Comparison of ENCODE assay signal across 8 mouse cellular contexts in the genomic region with DNA sequence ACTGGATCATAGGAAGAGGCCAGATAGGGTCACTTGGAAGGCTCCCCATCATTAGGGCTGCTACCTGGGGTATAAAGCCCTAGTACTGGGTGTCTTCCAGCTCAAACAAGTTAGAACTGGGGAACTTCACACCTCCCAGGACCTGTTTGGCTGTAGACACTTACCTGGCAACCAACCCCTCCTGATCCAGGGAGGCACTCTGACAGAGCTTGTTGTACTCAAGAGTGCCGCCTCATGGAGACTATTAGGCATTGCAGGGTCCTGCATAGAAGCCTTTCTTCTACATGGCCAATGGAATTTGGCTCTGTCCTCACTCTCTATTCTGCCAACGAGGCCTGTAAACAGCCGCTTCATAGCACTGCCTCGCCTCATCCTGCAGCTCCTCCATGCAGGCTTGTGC. TPM values are rescaled to one million over a fixed set of nuclear protein-coding genes. Genes with fewer than 3 reads are reported as not detected.
A peak's percentile ranks its signal among the peaks of the same experiment; 100 is the strongest.
DNase-seq lines count a peak whose midpoint lies in the region; ATAC-seq and TF ChIP-seq lines count a peak whose summit lies in the region.

No protein-coding gene starts in this region.

- 40% methylated on average over 4 of the region's 4 CpGs for WGBS in kidney, embryonic 15.5 days
- 21% methylated on average over 4 of the region's 4 CpGs for WGBS in intestine, embryonic 16.5 days

- peak; percentile 87 for TF ChIP-seq CTCF in layer of hippocampus, adult 2 months (conservative IDR thresholded peaks at IDR 0.05)

- H3K4me1 ChIP-seq in kidney, embryonic 15.5 days: peaks cover 17% of the 10 kb centered on the region
- H3K4me1 ChIP-seq in intestine, embryonic 16.5 days (ENCODE audit: control insufficient read depth, insufficient read depth, low read length): peaks cover 11% of the 10 kb centered on the region; the same call in 1 of the 2 replicates

- ATAC-seq in kidney, embryonic 15.5 days (replicated peaks; ENCODE audit: low FRiP score): no peak
- ATAC-seq in intestine, embryonic 16.5 days: no peak

- H3K9ac ChIP-seq in kidney, embryonic 15.5 days: no peak overlapping the region
- no peak overlapping the region; the same call in 1 of the 2 replicates for H3K9ac ChIP-seq in intestine, embryonic 16.5 days (ENCODE audit: low read depth, low read length)

- H3K4me3 ChIP-seq in kidney, embryonic 15.5 days (replicated peaks): no peak overlapping the region
- no peak overlapping the region for H3K4me3 ChIP-seq in layer of hippocampus, adult 2 months
- no peak overlapping the region for H3K4me3 ChIP-seq in intestine, embryonic 16.5 days (ENCODE audit: low read length)

- peak; percentile 57 for DNase-seq in kidney, adult 11 months
- DNase-seq in 416B (ENCODE audit: low read depth) (peak; percentile 45), ES-CJ7 (ENCODE audit: low read depth, low spot score) (peak; percentile 71)
- peak; percentile 61 for DNase-seq in gastrocnemius, postnatal 14 days
- DNase-seq in layer of hippocampus, adult 2 months (ENCODE audit: low spot score in 2 of 2): peak; percentile 52
- DNase-seq in skeletal muscle tissue, adult 2 months (ENCODE audit: low read depth, low spot score): peak; percentile 59

- no peaks in the 10 kb centered on the region for H3K9me3 ChIP-seq in kidney, embryonic 15.5 days (replicated peaks)
- H3K9me3 ChIP-seq in intestine, embryonic 16.5 days (ENCODE audit: control insufficient read depth, low read length): no peaks in the 10 kb centered on the region

- H3K27ac ChIP-seq in kidney, embryonic 15.5 days: no peak overlapping the region
- H3K27ac ChIP-seq in layer of hippocampus, adult 2 months: 0 out of 2 replicates have a peak overlapping the region, but pooled peaks have one; percentile 20
- no peak overlapping the region for H3K27ac ChIP-seq in intestine, embryonic 16.5 days (ENCODE audit: low read length)

- no peaks in the 10 kb centered on the region for H3K27me3 ChIP-seq in kidney, embryonic 15.5 days
- H3K27me3 ChIP-seq in intestine, embryonic 16.5 days (replicated peaks; ENCODE audit: control insufficient read depth, insufficient read depth, low read length): no peaks in the 10 kb centered on the region

- intact Hi-C loops in gastrocnemius, postnatal 14 days (cut with DNase I; ENCODE audit: low total_unique reads): loop anchor here (5.0 kb wide), 1 partner anchor 35 kb away; the partner anchor contains the start of gene Prr5

- H3K36me3 ChIP-seq in kidney, embryonic 15.5 days: peaks cover 56% of the 10 kb centered on the region
- H3K36me3 ChIP-seq in intestine, embryonic 16.5 days (ENCODE audit: control insufficient read depth, insufficient read depth, low read length): peaks cover 15% of the 10 kb centered on the region

- H3K4me2 ChIP-seq in kidney, embryonic 15.5 days: no peak overlapping the region
- no peak overlapping the region for H3K4me2 ChIP-seq in intestine, embryonic 16.5 days (ENCODE audit: low read depth, low read length)

RNA-seq across cellular contexts. Expression of gene Arhgap8, which starts 17.9 kb away (rescaled TPM):
- polyA plus RNA-seq in kidney, embryonic 15.5 days (2015; fragmentation: Nextera tagmentation; extraction: Ambion mirVana): 7.9 and 10.3 TPM in 2 replicates
- total RNA-seq in gastrocnemius, postnatal 14 days (2021): under 1 TPM in 1 of 2 experiments, not detected in 1; 0.29 TPM
- under 1 TPM in 1 of 2 experiments, not detected in 1; 0.64 TPM for total RNA-seq in layer of hippocampus, adult 2 months (2021)
- 14.3 and 16.3 TPM in 2 replicates for polyA plus RNA-seq in intestine, embryonic 16.5 days (2015; fragmentation: Nextera tagmentation; extraction: Ambion mirVana)

RNA-seq across cellular contexts. Expression of gene Prr5, which starts 32.5 kb away (rescaled TPM):
- polyA plus RNA-seq in kidney, embryonic 15.5 days (2015; fragmentation: Nextera tagmentation; extraction: Ambion mirVana): 40.3 and 46.8 TPM in 2 replicates
- 1 to 10 TPM; 7.3 to 8.5 TPM for total RNA-seq in gastrocnemius, postnatal 14 days (2021)
- total RNA-seq in layer of hippocampus, adult 2 months (2021): 10 to 100 TPM; 15.5 to 16.9 TPM
- polyA plus RNA-seq in intestine, embryonic 16.5 days (2015; fragmentation: Nextera tagmentation; extraction: Ambion mirVana): 69.1 and 81.3 TPM in 2 replicates
